Mouse (Mus musculus) ES-E14 (cell line): ENCODE results near the gene Slc6a17.

Experiments used
- CHD2 ChIP-seq: IDR thresholded peaks from 2 replicates; pipeline ENCODE4 v1.6.1; 2014; ENCODE audit warnings: mild to moderate bottlenecking, low read depth, low read length, inconsistent platforms
- MAFK ChIP-seq: IDR thresholded peaks from 2 replicates; pipeline ENCODE4 v1.6.1; 2014; ENCODE audit warnings: mild to moderate bottlenecking, low read depth, low read length, inconsistent platforms; ENCODE audit not compliant: insufficient read depth
- ZC3H11A ChIP-seq: IDR thresholded peaks from 2 replicates; pipeline ENCODE4 v1.6.1; 2012; ENCODE audit warnings: low read depth, mild to moderate bottlenecking, inconsistent platforms, low read length, borderline replicate concordance
- ZNF384 ChIP-seq: IDR thresholded peaks from 2 replicates; pipeline ENCODE4 v1.6.1; 2012; ENCODE audit warnings: low read depth, low read length, inconsistent platforms

DNA sequence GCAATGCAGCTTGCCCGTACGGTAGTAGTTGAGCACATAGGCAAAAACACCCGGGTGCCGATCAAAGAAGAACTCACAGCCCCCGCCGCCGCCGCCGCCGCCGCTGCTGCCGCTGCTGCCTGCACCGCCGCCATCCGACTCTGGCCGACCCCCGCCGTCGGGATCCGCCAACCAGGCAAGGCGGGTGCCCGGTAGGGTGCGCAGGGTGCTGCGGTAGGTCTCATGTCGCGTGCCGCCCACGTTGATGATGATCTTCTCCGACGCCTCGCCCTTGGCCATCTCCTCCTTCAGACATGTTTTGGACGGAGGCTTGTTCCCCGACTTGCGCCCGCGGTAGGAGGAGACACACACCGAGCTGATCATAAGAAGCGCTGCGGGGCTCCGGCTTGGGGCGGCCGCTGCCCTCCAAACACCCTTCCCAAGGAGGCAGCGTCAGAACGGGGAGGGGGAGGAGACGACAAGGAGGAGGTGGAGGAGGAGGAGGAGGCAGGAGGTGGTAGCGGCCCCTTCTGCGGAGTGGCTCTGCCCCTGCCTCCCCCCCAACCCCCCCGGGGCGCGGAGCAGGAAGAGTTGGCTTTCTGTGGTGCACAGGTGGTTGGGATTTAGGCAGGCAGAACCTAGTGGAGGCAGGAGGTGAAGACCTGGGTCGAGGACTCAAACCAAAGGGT lies 59.2 kb downstream of the Slc6a17 start:
- TF ChIP-seq ZC3H11A: no peak
- TF ChIP-seq ZNF384: no peak
- TF ChIP-seq MAFK: no peak
- no peak for TF ChIP-seq CHD2
